Mouse (Mus musculus): ENCODE data around the gene Slc39a11.

Slc39a11 gene

GRCm38 (mm10) chr11:113539502-113540209 is 110.2 kb downstream of the Slc39a11 start:
- peak; percentile 62 for DNase-seq (ENCODE audit: low read depth)

GRCm38 (mm10) chr11:113539079-113539478 is 110.8 kb downstream of the Slc39a11 start:
- no peak for DNase-seq (ENCODE audit: low read depth)

GRCm38 (mm10) chr11:113538406-113538917 is 111.4 kb downstream of the Slc39a11 start:
- DNase-seq (ENCODE audit: low read depth): peak; percentile 39

DNA sequence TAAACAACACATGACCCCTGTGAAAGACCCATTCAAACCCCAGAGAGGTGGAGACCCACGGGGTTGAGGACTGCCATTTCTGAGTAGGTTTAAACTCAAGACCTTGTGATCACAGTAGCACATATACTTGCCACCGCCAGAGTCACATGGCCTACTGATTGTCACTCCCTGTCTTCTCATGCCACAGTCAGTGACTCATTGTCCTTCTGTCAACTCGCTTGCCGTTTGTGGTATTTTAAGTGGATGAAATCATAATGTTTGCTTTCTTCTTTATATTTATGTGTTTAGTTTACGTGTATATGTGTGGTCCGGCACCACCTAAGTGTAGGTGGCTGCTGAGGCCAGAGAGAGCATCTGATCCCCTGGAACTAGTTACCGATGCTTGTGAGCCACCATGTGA is 112.2 kb downstream of the Slc39a11 start:
- no peak for DNase-seq (ENCODE audit: low read depth)

- peak; percentile 80 for DNase-seq (ENCODE audit: low read depth)
These were observed 112.7 kb downstream of the Slc39a11 start for GRCm38 (mm10) chr11:113537199-113537586.

DNA sequence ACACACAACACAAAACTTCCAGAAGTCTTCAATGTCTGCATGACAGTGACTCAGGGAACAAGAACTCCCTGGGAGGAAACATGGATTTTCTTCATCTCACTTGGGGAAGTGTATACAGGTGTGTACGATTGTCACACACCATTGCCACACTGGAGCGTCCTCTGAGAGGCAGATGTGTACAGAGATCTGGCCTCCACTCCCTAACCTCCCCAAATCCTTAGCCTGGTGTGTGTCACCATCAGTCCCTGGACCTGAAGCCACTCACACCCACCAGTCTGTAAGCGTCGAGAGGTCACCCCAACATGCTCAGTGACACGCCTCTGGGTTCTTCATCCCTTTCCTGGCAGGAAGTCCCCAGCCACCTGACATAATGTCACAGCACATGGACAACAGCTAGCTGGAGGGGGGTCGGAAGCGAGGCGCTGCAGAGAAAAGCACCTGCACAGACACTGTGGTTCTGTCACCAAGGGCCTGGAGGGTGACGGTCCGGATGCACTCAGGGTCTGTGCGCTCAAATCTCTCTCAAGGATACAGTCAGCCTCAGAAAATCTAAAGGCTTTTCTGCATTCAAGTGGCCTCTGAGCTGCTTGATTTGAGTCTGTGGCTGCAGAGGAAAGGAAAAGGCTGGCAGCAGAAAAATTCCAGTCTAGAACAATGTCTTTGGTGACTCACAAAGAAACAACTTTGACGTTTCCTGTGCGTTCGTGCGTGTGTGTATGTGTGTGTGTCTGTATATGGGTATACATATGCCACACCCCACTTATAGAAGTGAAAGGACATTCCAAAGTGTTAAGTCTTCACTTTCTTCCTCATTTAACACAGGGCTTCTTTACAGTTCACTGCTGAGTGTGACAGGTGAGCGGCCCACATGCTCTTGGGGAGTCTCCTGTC is 113.3 kb downstream of the Slc39a11 start:
- DNase-seq (ENCODE audit: low read depth): peak; percentile 74

DNA sequence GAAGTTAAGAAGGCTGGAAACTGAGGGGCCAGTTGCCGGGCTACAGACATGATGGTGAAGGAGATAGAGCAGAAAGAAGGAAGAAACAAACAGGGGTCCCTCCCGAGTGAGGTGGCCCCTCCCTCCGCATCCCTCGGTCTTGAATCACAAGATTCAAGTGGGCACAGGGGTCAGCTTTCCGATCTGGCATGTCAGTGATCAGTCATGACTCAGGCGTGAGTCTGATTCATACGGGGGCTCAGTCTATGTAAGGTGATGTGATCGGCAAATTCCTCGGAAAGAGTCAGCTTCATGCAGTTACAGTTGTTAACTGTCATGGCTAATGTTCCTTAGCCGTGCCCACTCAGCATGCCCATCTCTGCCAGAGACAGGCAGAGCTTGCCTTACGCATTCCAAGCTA is 115.5 kb downstream of the Slc39a11 start:
- DNase-seq (ENCODE audit: low read depth): peak; percentile 61

DNA sequence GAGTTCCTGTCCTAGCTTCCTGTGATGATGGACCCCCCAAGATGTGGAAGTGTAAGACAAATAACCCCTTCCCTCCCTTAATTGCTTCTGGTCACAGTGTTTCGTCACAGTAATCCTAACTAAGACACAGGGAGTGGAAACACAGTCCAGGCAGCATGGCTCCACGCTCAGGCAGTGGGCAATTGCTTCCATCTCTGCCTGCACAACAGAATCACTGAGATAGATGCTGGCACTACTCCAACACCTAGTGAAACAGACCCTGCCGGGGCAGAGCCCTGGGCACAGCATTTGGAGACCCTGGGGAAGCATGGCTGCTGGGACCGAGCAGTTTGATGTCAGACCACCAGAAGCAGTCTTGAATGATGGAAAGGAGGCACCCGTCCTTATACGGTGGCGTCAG is 115.9 kb downstream of the Slc39a11 start:
- no peak for DNase-seq (ENCODE audit: low read depth)

DNA sequence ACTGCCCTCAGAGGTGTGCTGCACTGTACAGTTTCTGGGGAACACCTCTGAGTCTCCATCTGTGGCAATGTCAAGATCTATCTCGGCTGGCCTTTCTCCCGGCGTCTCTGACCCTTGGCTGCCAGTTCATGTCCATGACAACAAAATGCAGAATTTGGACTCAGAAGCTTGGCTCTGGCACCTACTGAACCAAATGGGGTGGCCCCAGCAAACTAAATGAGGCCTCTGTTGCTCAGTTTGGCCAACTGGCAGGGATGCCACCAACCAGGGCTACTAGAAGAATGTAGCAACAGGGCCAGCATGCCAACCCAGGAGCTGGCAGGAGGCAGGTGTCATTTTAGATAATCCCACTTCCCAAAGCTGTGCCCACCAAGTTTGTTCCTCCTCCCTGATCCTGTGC is 121.5 kb downstream of the Slc39a11 start:
- DNase-seq (ENCODE audit: low read depth): no peak

- no peak for DNase-seq (ENCODE audit: low read depth)
These were observed 124.1 kb downstream of the Slc39a11 start for GRCm38 (mm10) chr11:113525731-113526130.

DNA sequence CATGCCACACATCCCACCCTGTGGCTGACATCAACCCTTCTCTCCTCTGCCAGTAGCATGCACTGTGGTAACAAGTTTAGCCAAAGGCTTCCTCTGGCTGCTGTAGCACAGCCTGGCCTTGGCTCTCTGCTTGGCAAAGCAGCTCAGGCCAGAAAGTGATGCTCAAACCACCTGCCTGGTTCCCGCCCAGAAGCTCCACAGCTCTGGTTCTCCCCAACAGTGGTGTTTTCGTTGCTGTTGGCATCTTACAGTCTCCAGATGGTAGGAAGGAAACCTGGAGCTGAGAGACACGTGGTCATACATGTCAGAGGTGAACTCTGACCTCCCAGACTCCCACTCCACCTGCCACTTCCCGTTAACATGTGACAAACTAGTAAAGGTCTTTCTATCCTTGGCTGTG is 127.2 kb downstream of the Slc39a11 start:
- DNase-seq (ENCODE audit: low read depth): no peak

DNA sequence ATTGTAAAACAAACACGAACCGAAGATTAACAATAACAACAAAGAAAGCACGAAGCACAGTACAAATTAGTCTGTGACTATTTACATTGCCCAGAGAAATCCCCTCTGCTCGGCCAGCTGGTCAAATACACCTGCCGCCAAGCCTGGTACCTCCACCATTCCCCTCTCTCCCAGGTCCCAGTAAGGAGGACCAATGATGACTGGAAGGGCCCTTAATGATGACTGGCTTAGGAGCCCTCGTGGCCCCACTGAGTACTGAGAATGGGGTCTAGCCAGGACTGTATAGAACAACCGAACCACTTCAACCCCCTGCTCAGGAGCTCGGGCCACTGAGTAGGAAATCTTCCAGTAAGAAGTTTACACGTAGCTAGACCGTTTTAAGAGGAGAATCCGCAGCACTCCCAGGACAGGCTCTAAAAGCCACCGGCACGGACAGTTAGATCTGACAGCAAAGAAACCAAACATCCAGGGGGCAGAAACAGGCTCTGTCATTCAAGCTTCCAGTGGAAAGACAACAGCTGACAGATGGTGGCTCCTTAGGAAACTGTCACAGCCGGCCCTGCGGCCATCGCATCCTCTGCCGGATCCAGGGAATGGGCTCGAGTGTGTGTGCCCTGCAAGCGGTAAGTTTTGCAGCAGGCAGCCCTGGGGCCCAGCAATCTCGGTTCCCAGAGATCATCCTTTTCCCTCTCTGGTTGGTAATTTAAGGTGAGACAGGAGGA is 128.2 kb downstream of the Slc39a11 start:
- no peak for DNase-seq (ENCODE audit: low read depth)

GRCm38 (mm10) chr11:113520851-113521461 is 128.9 kb downstream of the Slc39a11 start:
- no peak for DNase-seq (ENCODE audit: low read depth)

- no peak for DNase-seq (ENCODE audit: low read depth)
These were observed 129.5 kb downstream of the Slc39a11 start for GRCm38 (mm10) chr11:113520373-113520772.

- DNase-seq (ENCODE audit: low read depth): no peak
These were observed 129.9 kb downstream of the Slc39a11 start for GRCm38 (mm10) chr11:113519973-113520372.

DNA sequence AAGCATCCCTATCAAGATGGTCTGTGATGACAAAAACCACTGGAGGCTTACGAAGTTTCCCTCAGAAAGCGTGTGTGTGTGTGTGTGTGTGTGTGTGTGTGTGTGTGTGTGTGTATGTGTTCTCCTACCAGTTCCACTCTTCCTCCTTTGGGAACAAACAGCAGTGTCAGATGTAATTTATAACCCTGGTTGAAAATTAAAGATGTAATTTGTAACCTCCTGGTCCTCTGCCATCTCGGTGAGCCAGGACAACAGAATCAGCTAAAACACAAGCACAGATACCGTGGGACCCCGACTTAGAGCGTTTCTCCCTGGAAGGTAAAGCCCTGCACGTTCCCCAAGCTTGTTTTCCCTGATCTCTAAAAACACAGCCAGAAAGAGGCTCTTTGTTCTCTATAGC is 131.7 kb downstream of the Slc39a11 start:
- no peak for DNase-seq (ENCODE audit: low read depth)

- no peak for DNase-seq (ENCODE audit: low read depth)
These were observed 133.7 kb downstream of the Slc39a11 start for GRCm38 (mm10) chr11:113516156-113516555.

GRCm38 (mm10) chr11:113512976-113513375 is 136.9 kb downstream of the Slc39a11 start:
- no peak for DNase-seq (ENCODE audit: low read depth)

DNA sequence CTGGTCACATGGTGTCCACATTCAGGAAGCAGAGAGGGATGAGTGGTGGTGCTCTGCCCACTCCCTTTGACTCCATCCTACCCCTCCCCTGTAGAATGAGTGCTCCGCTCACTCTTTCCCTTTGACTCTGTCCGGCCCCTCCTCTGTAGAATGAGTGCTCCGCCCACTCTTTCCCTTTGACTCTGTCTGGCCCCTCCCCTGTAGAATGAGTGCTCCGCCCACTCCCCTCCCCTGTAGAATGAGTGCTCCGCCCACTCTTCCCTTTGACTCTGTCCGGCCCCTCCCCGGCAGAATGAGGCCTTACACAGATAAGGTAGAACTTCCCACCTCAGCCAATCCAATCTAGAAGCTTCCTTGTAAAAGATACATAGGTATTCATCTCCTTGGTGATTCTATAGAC is 137.7 kb downstream of the Slc39a11 start:
- no peak for DNase-seq (ENCODE audit: low read depth)

DNA sequence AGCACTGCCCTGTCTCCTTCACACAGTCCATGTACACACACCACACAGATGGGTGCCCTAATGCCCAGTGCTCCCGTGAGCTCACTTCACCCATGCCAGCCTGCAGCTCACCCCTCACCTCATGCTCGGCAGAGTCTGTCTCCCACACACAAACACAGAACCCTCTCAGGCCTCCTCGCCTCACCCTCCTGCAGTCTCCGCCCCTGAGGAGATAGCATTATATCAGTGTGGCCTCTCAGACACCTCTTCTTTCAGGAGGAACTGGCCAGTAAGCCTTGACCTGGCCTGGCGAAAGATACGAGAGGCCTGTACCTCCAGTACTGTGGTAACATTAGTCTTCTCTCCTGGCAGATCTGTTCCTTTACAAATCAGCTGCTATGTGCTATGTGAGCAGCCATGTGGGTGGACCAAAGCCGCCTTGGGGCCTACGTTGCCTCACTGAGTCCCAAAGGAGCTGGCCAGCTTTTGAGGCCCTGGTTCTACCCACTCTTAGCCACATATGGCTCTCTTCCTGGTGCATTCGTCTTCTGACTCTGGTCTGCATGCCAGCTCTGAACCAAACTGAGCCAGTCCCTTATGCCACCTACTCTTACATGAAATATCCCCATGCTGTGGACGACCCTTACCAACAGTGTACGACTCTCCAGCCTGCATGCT is 138.8 kb downstream of the Slc39a11 start:
- DNase-seq (ENCODE audit: low read depth): no peak

- no peak for DNase-seq (ENCODE audit: low read depth)
These were observed 139.6 kb downstream of the Slc39a11 start for GRCm38 (mm10) chr11:113510249-113510648.

All from NIH3T3 (cell line).